Mouse (Mus musculus): ENCODE data around the gene Birc7. TPM values are rescaled to one million over a fixed set of nuclear protein-coding genes. Genes with fewer than 3 reads are reported as not detected.

Birc7 gene
- total RNA-seq (2021) (not detected), polyA plus RNA-seq (2012; rRNA removed) (not detected in 2 replicates)
- long read RNA-seq: 0 reads

GRCm38 (mm10) chr2:180928723-180929122, at the start of gene Birc7:
TSS of gene Birc7 (plus strand) at chr2:180929023.
- Histone ChIP-seq H3K4me1 (ENCODE audit: control insufficient read depth, insufficient read depth, low read length) (no peaks in the 10 kb centered on the region), H3K79me2 (replicated peaks; ENCODE audit: control insufficient read depth, insufficient read depth, low read length) (no peaks in the 10 kb centered on the region), H3K4me3 (no peak within 1 kb of the TSS), H3K27me3 (ENCODE audit: control insufficient read depth, insufficient read depth, low read length) (no peaks in the 10 kb centered on the region), H3K27ac (no peak within 1 kb of the TSS), H3K36me3 (ENCODE audit: control insufficient read depth, insufficient read depth, low read length) (no peaks in the 10 kb centered on the region), H3K9ac (ENCODE audit: low read depth, low read length) (no peak within 1 kb of the TSS)
- intact Hi-C loops (cut with DNase I): no loop called here
- WGBS: 55% methylated on average over 4 of the region's 4 CpGs
- TF ChIP-seq EP300 (IDR thresholded peaks at IDR 0.05; ENCODE audit: insufficient read depth, low read depth, low read length): no peak
- TF ChIP-seq CTCF (IDR thresholded peaks at IDR 0.05): no peak
- TF ChIP-seq POLR2A (IDR thresholded peaks at IDR 0.05; ENCODE audit: insufficient read depth, low read depth, low read length): no peak
- DNase-seq: no peak

GRCm38 (mm10) chr2:180879365-180880067, 49.3 kb upstream of the Birc7 start:
- no peak overlapping the region for H3K4me3 ChIP-seq
- H3K36me3 ChIP-seq (ENCODE audit: control insufficient read depth, insufficient read depth, low read length): no peaks in the 10 kb centered on the region
- WGBS: 47% methylated on average over 7 of the region's 7 CpGs
- H3K4me1 ChIP-seq (ENCODE audit: control insufficient read depth, insufficient read depth, low read length): no peaks in the 10 kb centered on the region
- no peaks in the 10 kb centered on the region for H3K27me3 ChIP-seq (ENCODE audit: control insufficient read depth, insufficient read depth, low read length)
- TF ChIP-seq EP300 (IDR thresholded peaks at IDR 0.05; ENCODE audit: insufficient read depth, low read depth, low read length) (no peak), POLR2A (IDR thresholded peaks at IDR 0.05; ENCODE audit: insufficient read depth, low read depth, low read length) (no peak)
- no peak overlapping the region for H3K9ac ChIP-seq (ENCODE audit: low read depth, low read length)
- no peaks in the 10 kb centered on the region for H3K79me2 ChIP-seq (replicated peaks; ENCODE audit: control insufficient read depth, insufficient read depth, low read length)
- DNase-seq: no peak
- H3K27ac ChIP-seq: no peak overlapping the region
- intact Hi-C loops (cut with DNase I): no loop called here

GRCm38 (mm10) chr2:180881281-180881680, 47.5 kb upstream of the Birc7 start:
- WGBS: 42% methylated on average over 9 of the region's 9 CpGs
- intact Hi-C loops (cut with DNase I): no loop called here
- Histone ChIP-seq H3K79me2 (replicated peaks; ENCODE audit: control insufficient read depth, insufficient read depth, low read length) (no peaks in the 10 kb centered on the region), H3K4me1 (ENCODE audit: control insufficient read depth, insufficient read depth, low read length) (no peaks in the 10 kb centered on the region), H3K9ac (ENCODE audit: low read depth, low read length) (no peak overlapping the region), H3K36me3 (ENCODE audit: control insufficient read depth, insufficient read depth, low read length) (no peaks in the 10 kb centered on the region), H3K27ac (no peak overlapping the region), H3K27me3 (ENCODE audit: control insufficient read depth, insufficient read depth, low read length) (no peaks in the 10 kb centered on the region), H3K4me3 (no peak overlapping the region)
- DNase-seq: no peak
- TF ChIP-seq EP300 (IDR thresholded peaks at IDR 0.05; ENCODE audit: insufficient read depth, low read depth, low read length) (no peak), POLR2A (IDR thresholded peaks at IDR 0.05; ENCODE audit: insufficient read depth, low read depth, low read length) (no peak), CTCF (IDR thresholded peaks at IDR 0.05) (no peak)

GRCm38 (mm10) chr2:180885270-180885669, 43.6 kb upstream of the Birc7 start:
- WGBS: 52% methylated on average over 5 of the region's 5 CpGs
- no peaks in the 10 kb centered on the region for H3K4me1 ChIP-seq (ENCODE audit: control insufficient read depth, insufficient read depth, low read length)
- H3K4me3 ChIP-seq: no peak overlapping the region
- no peak overlapping the region for H3K27ac ChIP-seq
- peaks cover 2% of the 10 kb centered on the region; the same call in 1 of the 2 replicates for H3K27me3 ChIP-seq (ENCODE audit: control insufficient read depth, insufficient read depth, low read length)
- H3K36me3 ChIP-seq (ENCODE audit: control insufficient read depth, insufficient read depth, low read length): no peaks in the 10 kb centered on the region
- intact Hi-C loops (cut with DNase I): no loop called here
- no peak overlapping the region for H3K9ac ChIP-seq (ENCODE audit: low read depth, low read length)
- DNase-seq: no peak
- TF ChIP-seq EP300 (IDR thresholded peaks at IDR 0.05; ENCODE audit: insufficient read depth, low read depth, low read length): no peak
- TF ChIP-seq CTCF (IDR thresholded peaks at IDR 0.05): no peak
- TF ChIP-seq POLR2A (IDR thresholded peaks at IDR 0.05; ENCODE audit: insufficient read depth, low read depth, low read length): no peak
- H3K79me2 ChIP-seq (replicated peaks; ENCODE audit: control insufficient read depth, insufficient read depth, low read length): no peaks in the 10 kb centered on the region

GRCm38 (mm10) chr2:180889271-180889920, 39.4 kb upstream of the Birc7 start:
- H3K27ac ChIP-seq: no peak overlapping the region
- H3K36me3 ChIP-seq (ENCODE audit: control insufficient read depth, insufficient read depth, low read length): no peaks in the 10 kb centered on the region
- H3K4me1 ChIP-seq (ENCODE audit: control insufficient read depth, insufficient read depth, low read length): no peaks in the 10 kb centered on the region
- no peak overlapping the region for H3K4me3 ChIP-seq
- no peak for DNase-seq
- TF ChIP-seq POLR2A (IDR thresholded peaks at IDR 0.05; ENCODE audit: insufficient read depth, low read depth, low read length) (no peak), CTCF (IDR thresholded peaks at IDR 0.05) (no peak), EP300 (IDR thresholded peaks at IDR 0.05; ENCODE audit: insufficient read depth, low read depth, low read length) (no peak)
- H3K79me2 ChIP-seq (replicated peaks; ENCODE audit: control insufficient read depth, insufficient read depth, low read length): no peaks in the 10 kb centered on the region
- WGBS: 14% methylated on average over 19 of the region's 19 CpGs
- no peak overlapping the region for H3K9ac ChIP-seq (ENCODE audit: low read depth, low read length)
- intact Hi-C loops (cut with DNase I): no loop called here
- peaks cover 25% of the 10 kb centered on the region for H3K27me3 ChIP-seq (ENCODE audit: control insufficient read depth, insufficient read depth, low read length)

GRCm38 (mm10) chr2:180889921-180890280, 38.9 kb upstream of the Birc7 start:
- Histone ChIP-seq H3K4me1 (ENCODE audit: control insufficient read depth, insufficient read depth, low read length) (no peaks in the 10 kb centered on the region; the same call in 1 of the 2 replicates), H3K27me3 (ENCODE audit: control insufficient read depth, insufficient read depth, low read length) (peaks cover 29% of the 10 kb centered on the region), H3K4me3 (no peak overlapping the region), H3K9ac (ENCODE audit: low read depth, low read length) (no peak overlapping the region), H3K79me2 (replicated peaks; ENCODE audit: control insufficient read depth, insufficient read depth, low read length) (no peaks in the 10 kb centered on the region), H3K36me3 (ENCODE audit: control insufficient read depth, insufficient read depth, low read length) (no peaks in the 10 kb centered on the region), H3K27ac (no peak overlapping the region)
- DNase-seq: no peak
- whole genome bisulfite sequencing: 31% methylated on average over 4 of the region's 4 CpGs
- TF ChIP-seq CTCF (IDR thresholded peaks at IDR 0.05) (no peak), POLR2A (IDR thresholded peaks at IDR 0.05; ENCODE audit: insufficient read depth, low read depth, low read length) (no peak), EP300 (IDR thresholded peaks at IDR 0.05; ENCODE audit: insufficient read depth, low read depth, low read length) (no peak)
- intact Hi-C loops (cut with DNase I): loop anchor here (5.0 kb wide), 1 partner anchor 93 kb away; no protein-coding TSS in a partner anchor
